Mouse (Mus musculus) kidney, embryonic 16.5 days (tissue): ENCODE measurements around the gene Prdx6b. TPM values are rescaled to one million over a fixed set of nuclear protein-coding genes. Genes with fewer than 3 reads are reported as not detected.
A peak's percentile ranks its signal among the peaks of the same experiment; 100 is the strongest.

Source experiments
- ATAC-seq: fragments of 200-750 bp; cut with Nextera tagmentation; 2 replicates; pipeline ENCODE4 v1.8.0; 2017; ENCODE audit warnings: moderate TSS enrichment; ENCODE audit not compliant: low FRiP score, low TSS enrichment
- H3K27ac ChIP-seq: fragments of 300-500 bp; sonication (generic); 2 replicates; pipeline ENCODE4 v1.5.1; 2014; ENCODE audit warnings: low read length
- H3K27me3 ChIP-seq: fragments of 300-500 bp; sonication (generic); 2 replicates; pipeline ENCODE4 v1.6.1; 2014; ENCODE audit warnings: low read length, control low read depth, mixed read lengths; ENCODE audit not compliant: insufficient read depth
- H3K36me3 ChIP-seq: fragments of 300-500 bp; sonication (generic); 2 replicates; pipeline ENCODE4 v1.6.1; 2014; ENCODE audit warnings: low read length, control low read depth, mixed read lengths; ENCODE audit not compliant: insufficient read depth
- H3K4me1 ChIP-seq: fragments of 300-500 bp; sonication (generic); 2 replicates; pipeline ENCODE4 v1.6.1; 2014; ENCODE audit warnings: low read length, control low read depth, mixed read lengths; ENCODE audit not compliant: insufficient read depth
- H3K4me2 ChIP-seq: fragments of 300-500 bp; sonication (generic); replicated peaks from 2 replicates; pipeline ENCODE4 v1.6.1; 2014; ENCODE audit warnings: low read depth, low read length
- H3K4me3 ChIP-seq: fragments of 300-500 bp; sonication (generic); 2 replicates; pipeline ENCODE4 v1.5.1; 2014; ENCODE audit warnings: mild to moderate bottlenecking, low read length
- H3K9ac ChIP-seq: fragments of 300-500 bp; sonication (generic); replicated peaks from 2 replicates; pipeline ENCODE4 v1.6.1; 2014; ENCODE audit warnings: low read length
- H3K9me3 ChIP-seq: fragments of 300-500 bp; sonication (generic); 2 replicates; pipeline ENCODE4 v1.6.1; 2016; ENCODE audit warnings: low read length, control low read depth
- WGBS: fragments of 180-500 bp; shearing (Covaris S2); extraction: QIAGEN DNeasy Blood & Tissue Kit; methylation state at CpG from one replicate; pipeline ENCODE4 v1.1.7; 2014; 5-methylcytosine and 5-hydroxymethylcytosine counted together
- polyA plus RNA-seq: library from polyadenylated mRNA; unstranded; fragments of >200 nt; fragmentation: Nextera tagmentation; extraction: Ambion mirVana; gene quantifications from 2 replicates; pipeline ENCODE4 v1.2.1, GENCODE M21; 2015

Prdx6b gene
- polyA plus RNA-seq, 1 experiment from 2014 or later: not detected

- ATAC-seq: peak; percentile 97
- Histone ChIP-seq H3K4me1 (peaks cover 15% of the 10 kb centered on the region), H3K9me3 (no peaks in the 10 kb centered on the region), H3K4me2 (peak within 1 kb of the TSS; percentile 59), H3K9ac (peak within 1 kb of the TSS; percentile 95), H3K27me3 (no peaks in the 10 kb centered on the region), H3K36me3 (peaks cover 10% of the 10 kb centered on the region), H3K27ac (peak within 1 kb of the TSS; percentile 98), H3K4me3 (peak within 1 kb of the TSS; percentile 92)
- under 1% methylated on average over 64 of the region's 72 CpGs for WGBS
Observed at GRCm38 (mm10) chr2:80315242-80316161, 23.2 kb downstream of the Prdx6b start, which contains the start of gene Dnajc10. TSS of gene Dnajc10 (plus strand) at chr2:80315466.

GRCm38 (mm10) chr2:80322878-80323277 is 30.6 kb downstream of the Prdx6b start:
- H3K36me3 ChIP-seq: peaks cover 45% of the 10 kb centered on the region
- WGBS: 93% methylated on average over 4 of the region's 4 CpGs

GRCm38 (mm10) chr2:80325779-80326178 is 33.5 kb downstream of the Prdx6b start:
- H3K9me3 ChIP-seq: no peaks in the 10 kb centered on the region
- no peak overlapping the region for H3K9ac ChIP-seq
- H3K4me1 ChIP-seq: no peaks in the 10 kb centered on the region
- no peak overlapping the region for H3K4me2 ChIP-seq
- no peak overlapping the region for H3K4me3 ChIP-seq
- peaks cover 42% of the 10 kb centered on the region for H3K36me3 ChIP-seq
- H3K27ac ChIP-seq: no peak overlapping the region
- H3K27me3 ChIP-seq: no peaks in the 10 kb centered on the region
- no peak for ATAC-seq
- 97% methylated on average over 2 of the region's 2 CpGs for WGBS

More at GRCm38 (mm10) chr2:80322878-80323277, 30.6 kb downstream of the Prdx6b start:
- no peak overlapping the region for H3K4me2 ChIP-seq
- H3K4me3 ChIP-seq: no peak overlapping the region
- no peaks in the 10 kb centered on the region for H3K9me3 ChIP-seq
- H3K27ac ChIP-seq: no peak overlapping the region
- no peaks in the 10 kb centered on the region for H3K4me1 ChIP-seq
- H3K9ac ChIP-seq: no peak overlapping the region
- H3K27me3 ChIP-seq: no peaks in the 10 kb centered on the region
- no peak for ATAC-seq

GRCm38 (mm10) chr2:80327272-80327671 is 35.0 kb downstream of the Prdx6b start:
- peaks cover 39% of the 10 kb centered on the region for H3K36me3 ChIP-seq
- H3K27ac ChIP-seq: no peak overlapping the region
- H3K9me3 ChIP-seq: no peaks in the 10 kb centered on the region
- no peaks in the 10 kb centered on the region for H3K27me3 ChIP-seq
- ATAC-seq: no peak
- H3K4me1 ChIP-seq: no peaks in the 10 kb centered on the region
- WGBS: 90% methylated on average over 6 of the region's 6 CpGs
- no peak overlapping the region for H3K9ac ChIP-seq
- H3K4me2 ChIP-seq: no peak overlapping the region
- no peak overlapping the region for H3K4me3 ChIP-seq

GRCm38 (mm10) chr2:80328961-80329653 is 36.8 kb downstream of the Prdx6b start:
- Histone ChIP-seq H3K9ac (no peak overlapping the region), H3K4me2 (no peak overlapping the region), H3K36me3 (peaks cover 33% of the 10 kb centered on the region), H3K4me1 (no peaks in the 10 kb centered on the region), H3K27me3 (no peaks in the 10 kb centered on the region), H3K4me3 (no peak overlapping the region), H3K9me3 (no peaks in the 10 kb centered on the region), H3K27ac (no peak overlapping the region)
- no peak for ATAC-seq
- 92% methylated on average over 7 of the region's 7 CpGs for WGBS

- Histone ChIP-seq H3K36me3 (peaks cover 62% of the 10 kb centered on the region), H3K4me2 (no peak overlapping the region), H3K4me1 (no peaks in the 10 kb centered on the region), H3K4me3 (no peak overlapping the region), H3K27ac (no peak overlapping the region), H3K27me3 (no peaks in the 10 kb centered on the region), H3K9ac (no peak overlapping the region), H3K9me3 (no peaks in the 10 kb centered on the region)
- 98% methylated on average over 9 of the region's 9 CpGs for WGBS
- ATAC-seq: no peak
Observed at GRCm38 (mm10) chr2:80340537-80340936, 48.3 kb downstream of the Prdx6b start.

Other genes with a start within 250 kb of the Prdx6b start
- gene Pde1a, start 163.0 kb upstream of the Prdx6b start, polyA plus RNA-seq: 16.4 and 17.8 TPM in 2 replicates
- gene Dnajc10, start 23.0 kb downstream of the Prdx6b start, polyA plus RNA-seq: 92.2 and 92.3 TPM in 2 replicates
- gene Frzb, start 155.2 kb downstream of the Prdx6b start, polyA plus RNA-seq: 24.7 and 26.8 TPM in 2 replicates